Mouse (Mus musculus): ENCODE measurements around the gene Hoxd8. TPM values are rescaled to one million over a fixed set of nuclear protein-coding genes. Genes with fewer than 3 reads are reported as not detected.
A peak's percentile ranks its signal among the peaks of the same experiment; 100 is the strongest.

The Hoxd8 gene
- total and polyA plus RNA-seq, 2 experiments = 0.06 TPM; not detected in 1

- Histone ChIP-seq H3K4me3 (ENCODE audit: insufficient read depth, low read depth, low read length) (no peak overlapping the region), H3K27me3 (ENCODE audit: control insufficient read depth, insufficient read depth, low read length) (peaks cover 24% of the 10 kb centered on the region; the same call in 1 of the 2 replicates), H3K27ac (replicated peaks; ENCODE audit: insufficient read depth, low read depth, low read length) (no peak overlapping the region), H3K36me3 (ENCODE audit: control insufficient read depth, insufficient read depth, low read length) (no peaks in the 10 kb centered on the region), H3K9ac (ENCODE audit: low read depth, low read length) (no peak overlapping the region), H3K79me2 (ENCODE audit: control insufficient read depth, insufficient read depth, low read length) (no peaks in the 10 kb centered on the region), H3K4me1 (ENCODE audit: control insufficient read depth, insufficient read depth, low read length) (no peaks in the 10 kb centered on the region)
- TF ChIP-seq CTCF (IDR thresholded peaks at IDR 0.05; ENCODE audit: low read depth, low read length) (peak; percentile 91), POLR2A (IDR thresholded peaks at IDR 0.05; ENCODE audit: extremely low read depth, insufficient read depth, low read length) (no peak)
- 7% methylated on average over 26 of the region's 26 CpGs for WGBS
- DNase-seq (ENCODE audit: extremely low read depth, low read depth, low spot score) = peak; percentile 47
Observed at GRCm38 (mm10) chr2:74715504-74716241, 11.3 kb downstream of the Hoxd8 start.

- no peak overlapping the region for H3K27ac ChIP-seq (replicated peaks; ENCODE audit: insufficient read depth, low read depth, low read length)
- no peaks in the 10 kb centered on the region for H3K36me3 ChIP-seq (ENCODE audit: control insufficient read depth, insufficient read depth, low read length)
- no peak for TF ChIP-seq CTCF (IDR thresholded peaks at IDR 0.05; ENCODE audit: low read depth, low read length)
- TF ChIP-seq POLR2A (IDR thresholded peaks at IDR 0.05; ENCODE audit: extremely low read depth, insufficient read depth, low read length) = no peak
- no peaks in the 10 kb centered on the region for H3K4me1 ChIP-seq (ENCODE audit: control insufficient read depth, insufficient read depth, low read length)
- peaks cover 17% of the 10 kb centered on the region for H3K27me3 ChIP-seq (ENCODE audit: control insufficient read depth, insufficient read depth, low read length)
- no peak overlapping the region for H3K4me3 ChIP-seq (ENCODE audit: insufficient read depth, low read depth, low read length)
- no peak for DNase-seq (ENCODE audit: extremely low read depth, low read depth, low spot score)
- no peak overlapping the region for H3K9ac ChIP-seq (ENCODE audit: low read depth, low read length)
- 15% methylated on average over 2 of the region's 2 CpGs for WGBS
- H3K79me2 ChIP-seq (ENCODE audit: control insufficient read depth, insufficient read depth, low read length) = no peaks in the 10 kb centered on the region
Observed at GRCm38 (mm10) chr2:74720384-74720783, 16.0 kb downstream of the Hoxd8 start.

- no peaks in the 10 kb centered on the region for H3K36me3 ChIP-seq (ENCODE audit: control insufficient read depth, insufficient read depth, low read length)
- 15% methylated on average over 5 of the region's 5 CpGs for WGBS
- no peak overlapping the region for H3K9ac ChIP-seq (ENCODE audit: low read depth, low read length)
- DNase-seq (ENCODE audit: extremely low read depth, low read depth, low spot score) = no peak
- peaks cover 18% of the 10 kb centered on the region for H3K27me3 ChIP-seq (ENCODE audit: control insufficient read depth, insufficient read depth, low read length)
- TF ChIP-seq POLR2A (IDR thresholded peaks at IDR 0.05; ENCODE audit: extremely low read depth, insufficient read depth, low read length) = no peak
- H3K79me2 ChIP-seq (ENCODE audit: control insufficient read depth, insufficient read depth, low read length) = no peaks in the 10 kb centered on the region
- H3K4me1 ChIP-seq (ENCODE audit: control insufficient read depth, insufficient read depth, low read length) = no peaks in the 10 kb centered on the region
- H3K4me3 ChIP-seq (ENCODE audit: insufficient read depth, low read depth, low read length) = no peak overlapping the region
- H3K27ac ChIP-seq (replicated peaks; ENCODE audit: insufficient read depth, low read depth, low read length) = no peak overlapping the region
Observed at GRCm38 (mm10) chr2:74720955-74721491, 16.6 kb downstream of the Hoxd8 start.

GRCm38 (mm10) chr2:74721882-74722281 is 17.5 kb downstream of the Hoxd8 start:
- no peaks in the 10 kb centered on the region for H3K36me3 ChIP-seq (ENCODE audit: control insufficient read depth, insufficient read depth, low read length)
- H3K9ac ChIP-seq (ENCODE audit: low read depth, low read length) = no peak overlapping the region
- H3K4me3 ChIP-seq (ENCODE audit: insufficient read depth, low read depth, low read length) = no peak overlapping the region
- no peak overlapping the region for H3K27ac ChIP-seq (replicated peaks; ENCODE audit: insufficient read depth, low read depth, low read length)
- H3K79me2 ChIP-seq (ENCODE audit: control insufficient read depth, insufficient read depth, low read length) = no peaks in the 10 kb centered on the region
- no peak for DNase-seq (ENCODE audit: extremely low read depth, low read depth, low spot score)
- TF ChIP-seq CTCF (IDR thresholded peaks at IDR 0.05; ENCODE audit: low read depth, low read length) (no peak), POLR2A (IDR thresholded peaks at IDR 0.05; ENCODE audit: extremely low read depth, insufficient read depth, low read length) (no peak)
- peaks cover 18% of the 10 kb centered on the region for H3K27me3 ChIP-seq (ENCODE audit: control insufficient read depth, insufficient read depth, low read length)
- H3K4me1 ChIP-seq (ENCODE audit: control insufficient read depth, insufficient read depth, low read length) = no peaks in the 10 kb centered on the region
- 21% methylated on average over 6 of the region's 6 CpGs for WGBS

GRCm38 (mm10) chr2:74722949-74723348 is 18.5 kb downstream of the Hoxd8 start:
- Histone ChIP-seq H3K4me1 (ENCODE audit: control insufficient read depth, insufficient read depth, low read length) (no peaks in the 10 kb centered on the region), H3K4me3 (ENCODE audit: insufficient read depth, low read depth, low read length) (no peak overlapping the region), H3K36me3 (ENCODE audit: control insufficient read depth, insufficient read depth, low read length) (no peaks in the 10 kb centered on the region), H3K9ac (ENCODE audit: low read depth, low read length) (no peak overlapping the region), H3K79me2 (ENCODE audit: control insufficient read depth, insufficient read depth, low read length) (no peaks in the 10 kb centered on the region), H3K27ac (replicated peaks; ENCODE audit: insufficient read depth, low read depth, low read length) (no peak overlapping the region), H3K27me3 (ENCODE audit: control insufficient read depth, insufficient read depth, low read length) (peaks cover 28% of the 10 kb centered on the region)
- DNase-seq (ENCODE audit: extremely low read depth, low read depth, low spot score) = no peak
- TF ChIP-seq CTCF (IDR thresholded peaks at IDR 0.05; ENCODE audit: low read depth, low read length) = no peak
- TF ChIP-seq POLR2A (IDR thresholded peaks at IDR 0.05; ENCODE audit: extremely low read depth, insufficient read depth, low read length) = no peak
- WGBS = 10% methylated on average over 8 of the region's 8 CpGs

Measured in liver, adult 2 months (tissue).